Mouse (Mus musculus) megakaryocyte, embryonic 14.5 days (primary cell): ENCODE measurements around the gene Aldh3b3.

Source experiments
- FLI1 ChIP-seq: IDR thresholded peaks from 2 replicates; pipeline ENCODE4 v1.6.1; 2012; ENCODE audit warnings: low read length, inconsistent platforms, mixed read lengths
- GATA1 ChIP-seq: IDR thresholded peaks from 3 replicates; pipeline ENCODE4 v1.6.1; 2012; ENCODE audit warnings: mixed read lengths, low read length, inconsistent platforms, borderline replicate concordance

DNA sequence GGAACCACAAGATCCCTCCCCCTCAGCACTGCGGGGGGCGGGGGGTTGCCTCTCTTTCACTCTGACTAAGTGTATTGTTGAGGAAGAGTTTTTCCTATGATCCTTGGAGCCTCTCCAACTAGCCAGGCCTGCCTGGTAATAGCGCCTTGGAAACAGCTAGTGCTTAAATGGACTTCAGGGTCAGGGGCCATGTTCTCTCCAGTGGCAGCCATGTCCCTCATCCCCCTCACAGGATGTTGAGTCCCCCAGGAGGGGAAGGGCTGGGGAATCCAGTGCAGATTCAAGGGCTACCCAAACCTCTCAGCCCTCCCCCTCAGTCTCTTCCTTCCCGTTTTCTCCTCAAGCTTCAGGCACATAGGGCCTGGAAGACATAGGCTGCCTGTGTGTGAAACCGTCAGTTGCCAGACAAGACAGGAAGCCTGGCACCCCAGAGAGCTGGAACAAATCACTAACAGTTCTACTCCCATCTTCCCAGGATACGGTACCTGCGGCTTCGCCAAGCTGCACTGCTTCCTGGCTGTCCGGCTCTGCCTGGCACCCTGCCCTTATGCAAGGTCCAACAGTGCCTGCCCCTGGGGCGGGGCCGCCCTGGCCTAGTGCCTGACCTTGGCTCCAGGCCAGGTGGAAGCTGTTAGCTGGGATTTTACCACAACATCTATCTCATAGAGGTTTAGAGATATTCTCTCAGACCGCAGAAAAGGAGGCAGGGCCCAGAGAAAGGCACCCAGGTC lies 29.1 kb upstream of the Aldh3b3 start, which contains the start of gene Aldh3b1:
- TF ChIP-seq GATA1, result no peak
- no peak for TF ChIP-seq FLI1
